Mouse (Mus musculus): ENCODE results near the gene Ldb2.

Ldb2 gene

GRCm38 (mm10) chr5:44799053-44799860, at the start of gene Ldb2:
TSS of gene Ldb2 (minus strand) at chr5:44799680.
- DNase-seq = peak; percentile 46

- peak; percentile 25 for DNase-seq
Measured at GRCm38 (mm10) chr5:44831287-44831686, 31.8 kb upstream of the Ldb2 start.

- DNase-seq = no peak
Measured at GRCm38 (mm10) chr5:44815506-44815905, 16.0 kb upstream of the Ldb2 start.

- no peak for DNase-seq
Measured at GRCm38 (mm10) chr5:44805960-44806359, 6.5 kb upstream of the Ldb2 start.

DNA sequence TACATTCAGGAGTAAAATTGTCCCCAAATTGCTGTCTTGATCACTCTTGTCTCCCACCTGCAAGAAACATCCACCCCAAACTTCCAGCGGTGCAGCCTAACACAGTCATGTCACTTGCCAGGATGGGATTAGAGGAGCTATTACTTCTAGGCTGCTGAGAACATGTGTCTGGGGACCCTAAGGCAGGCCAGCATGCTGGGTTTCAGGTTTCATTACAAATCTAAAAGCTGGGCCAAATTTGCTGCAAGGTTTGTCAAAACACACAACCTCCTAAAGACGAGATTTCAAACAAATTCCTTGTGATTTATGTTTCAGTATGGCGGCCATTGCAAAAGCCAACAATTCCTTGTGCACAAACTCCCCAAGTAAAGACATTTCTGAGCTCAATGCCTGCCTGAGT, 1.6 kb upstream of the Ldb2 start:
- DNase-seq = no peak

- DNase-seq = no peak
Measured at GRCm38 (mm10) chr5:44799861-44800260, 381 bp upstream of the Ldb2 start.

- DNase-seq = no peak
Measured at GRCm38 (mm10) chr5:44798493-44798892, 987 bp downstream of the Ldb2 start.

DNA sequence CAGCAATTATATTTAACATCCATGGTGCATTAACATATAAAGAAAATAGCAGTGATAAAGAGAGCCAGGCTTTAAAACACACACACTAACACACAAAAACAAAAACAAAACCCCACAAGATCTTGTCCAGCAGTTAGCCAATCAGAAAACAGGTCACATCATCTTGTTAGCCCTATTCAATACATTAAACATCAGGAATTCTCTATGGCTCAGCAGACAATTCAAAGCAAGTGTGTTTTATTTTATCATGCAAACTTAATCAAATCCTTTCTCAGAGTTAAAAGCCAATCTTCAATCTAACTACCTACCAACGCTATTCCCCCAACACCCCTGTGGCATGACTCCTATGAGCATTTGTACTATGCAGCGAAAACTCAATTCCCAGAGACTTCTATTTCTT, 1.4 kb downstream of the Ldb2 start:
- DNase-seq = no peak

DNA sequence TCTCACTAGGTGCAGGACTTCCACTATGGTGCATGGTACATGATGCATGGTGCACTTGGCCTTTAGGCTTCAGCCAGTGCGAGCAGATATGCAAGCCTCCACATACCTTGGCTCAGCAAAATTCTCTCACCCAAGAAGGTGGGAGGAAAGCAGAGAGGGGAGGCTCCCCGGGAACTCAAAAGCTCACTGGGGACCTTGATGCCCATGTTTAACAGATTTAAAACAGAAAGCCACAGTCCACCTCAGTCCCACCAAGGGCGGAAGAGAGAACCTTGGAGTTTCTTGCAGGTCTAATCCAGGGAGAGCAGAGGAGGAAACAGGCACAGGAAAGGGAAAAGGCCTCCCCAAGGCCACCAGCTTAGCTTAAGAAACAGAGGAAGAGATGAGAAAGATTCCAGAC, 14.9 kb downstream of the Ldb2 start:
- no peak for DNase-seq

- DNase-seq = no peak
Measured at GRCm38 (mm10) chr5:44779340-44779739, 20.1 kb downstream of the Ldb2 start.

- DNase-seq = no peak
Measured at GRCm38 (mm10) chr5:44768472-44768871, 31.0 kb downstream of the Ldb2 start.

GRCm38 (mm10) chr5:44764911-44765310, 34.6 kb downstream of the Ldb2 start:
- DNase-seq = no peak

GRCm38 (mm10) chr5:44759178-44759577, 40.3 kb downstream of the Ldb2 start:
- no peak for DNase-seq

DNA sequence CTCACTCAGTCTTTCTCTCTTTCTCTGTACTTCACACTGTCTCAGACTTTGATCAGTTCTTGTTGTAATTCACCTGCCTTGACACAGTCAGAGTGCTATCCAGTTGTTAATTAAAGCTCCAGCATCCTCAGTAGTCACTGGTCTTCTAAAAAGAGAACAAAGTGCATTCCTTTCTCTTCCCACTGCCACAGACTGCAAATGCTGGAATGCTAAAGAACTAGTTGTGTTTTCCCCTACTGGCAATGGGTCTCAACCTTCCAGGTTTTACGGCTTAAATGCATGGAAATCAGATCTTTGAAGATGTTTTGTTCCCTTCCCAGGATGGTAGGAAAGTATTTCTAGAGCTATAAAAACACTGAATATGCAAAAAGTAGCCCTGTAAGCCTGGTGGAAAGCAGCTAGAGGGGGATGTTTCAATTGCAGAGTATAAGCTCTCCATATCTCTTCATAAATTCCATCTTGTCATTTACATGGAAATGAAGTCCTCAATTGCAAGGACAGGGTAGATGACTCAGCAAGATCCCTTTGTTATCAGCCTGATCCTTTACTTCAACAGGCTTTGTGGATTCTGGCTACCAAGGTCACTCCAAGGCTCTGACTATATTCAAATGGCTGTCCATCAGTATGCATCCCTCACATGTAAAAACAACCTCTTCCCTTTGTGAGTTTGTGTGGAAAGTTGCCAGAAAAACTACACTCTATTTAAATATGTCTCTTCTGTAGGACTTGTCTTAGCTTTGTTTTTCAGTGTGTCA, 45.1 kb downstream of the Ldb2 start:
- no peak for DNase-seq

GRCm38 (mm10) chr5:44745706-44746105, 53.8 kb downstream of the Ldb2 start:
- no peak for DNase-seq

GRCm38 (mm10) chr5:44736366-44736765, 63.1 kb downstream of the Ldb2 start:
- DNase-seq = no peak

DNA sequence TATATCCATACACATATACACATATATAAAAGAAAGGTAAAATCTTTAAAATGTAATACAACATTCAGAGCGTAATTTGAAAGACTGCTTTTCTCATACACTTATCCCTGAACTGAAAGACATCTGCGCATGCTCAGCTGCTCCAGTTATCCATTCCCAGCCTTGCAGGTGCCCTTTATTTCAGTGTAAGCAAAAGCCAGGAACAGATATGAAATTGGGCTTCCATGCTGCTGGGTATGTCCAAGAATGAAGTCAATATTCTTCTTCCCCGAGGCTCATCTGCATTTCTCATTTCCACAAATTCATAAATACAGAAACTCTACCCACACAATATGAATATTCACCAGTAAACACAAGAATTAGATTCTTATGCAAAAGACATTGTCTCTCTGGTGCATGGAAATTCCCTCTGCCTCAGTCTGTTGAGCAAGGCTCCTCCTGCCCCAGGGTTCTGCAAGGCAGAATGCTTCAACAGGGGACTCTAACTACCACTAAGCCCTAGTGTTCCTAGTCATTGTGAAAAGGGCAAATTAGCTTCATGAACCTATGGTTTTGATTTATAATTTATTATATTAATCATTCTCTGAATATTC, 65.3 kb downstream of the Ldb2 start:
- DNase-seq = no peak

- no peak for DNase-seq
Measured at GRCm38 (mm10) chr5:44729646-44730310, 69.7 kb downstream of the Ldb2 start.

DNA sequence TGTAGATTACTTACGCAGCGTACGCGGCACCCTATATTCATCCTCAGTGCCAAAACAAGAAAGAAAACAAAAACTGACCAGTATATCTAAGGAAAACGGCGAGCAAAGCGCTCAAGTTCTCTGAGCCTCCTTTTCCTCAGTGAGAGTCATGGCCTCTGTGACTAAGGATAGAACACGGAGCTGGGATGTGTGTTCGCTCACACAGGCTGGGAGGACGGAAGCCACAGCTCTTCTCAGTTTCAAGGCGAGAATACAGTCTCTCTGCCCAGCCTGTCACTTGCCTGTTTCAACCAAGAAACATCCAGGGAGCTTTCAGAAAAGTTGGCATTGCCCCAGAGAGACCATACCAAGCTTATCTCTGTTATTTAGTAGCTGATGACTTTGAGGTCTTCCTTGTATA, 71.5 kb downstream of the Ldb2 start:
- DNase-seq = no peak

DNA sequence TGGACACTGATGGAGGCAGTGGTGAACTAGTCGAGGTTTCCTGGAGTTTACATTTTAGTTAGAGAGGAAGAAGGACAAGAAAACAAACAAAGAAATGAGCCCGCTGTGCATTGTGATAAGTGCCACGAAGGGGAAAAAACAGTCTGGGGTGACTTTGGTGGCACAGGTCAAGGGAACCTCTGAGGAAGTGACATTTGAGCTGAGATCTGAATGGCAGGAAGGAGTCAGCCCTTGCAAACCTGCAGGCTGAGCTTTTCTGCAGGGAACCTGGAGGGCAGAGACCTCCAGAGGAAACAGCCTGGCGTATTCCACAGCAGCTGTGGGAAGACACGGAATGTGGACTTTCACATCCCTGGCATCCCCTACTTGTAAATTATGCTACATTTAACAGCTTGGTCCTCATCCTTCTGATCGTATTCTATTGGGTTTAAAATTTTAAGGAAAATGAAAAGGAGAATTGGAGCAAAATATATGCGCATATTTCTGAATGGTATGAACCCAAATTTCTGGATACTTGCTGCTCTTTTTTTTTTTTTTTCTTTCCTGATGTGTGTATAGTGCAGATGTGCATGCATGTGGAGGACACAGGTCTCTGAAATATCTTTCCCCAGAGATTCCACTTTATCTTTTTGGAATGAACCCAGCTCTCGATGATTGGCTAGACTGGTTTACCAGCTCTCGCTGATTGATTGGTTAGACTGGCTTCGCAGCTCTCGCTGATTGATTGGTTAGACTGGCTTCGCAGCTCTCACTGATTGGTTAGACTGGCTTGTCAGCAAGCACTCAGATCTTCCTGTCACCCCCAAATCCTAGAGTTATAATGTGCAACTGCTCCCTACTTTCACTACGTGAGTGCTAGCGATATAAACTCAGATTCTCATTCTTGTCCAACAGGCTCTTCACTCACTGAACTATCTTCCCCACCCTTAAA, 72.7 kb downstream of the Ldb2 start:
- no peak for DNase-seq

GRCm38 (mm10) chr5:44725501-44725900, 74.0 kb downstream of the Ldb2 start:
- no peak for DNase-seq

DNA sequence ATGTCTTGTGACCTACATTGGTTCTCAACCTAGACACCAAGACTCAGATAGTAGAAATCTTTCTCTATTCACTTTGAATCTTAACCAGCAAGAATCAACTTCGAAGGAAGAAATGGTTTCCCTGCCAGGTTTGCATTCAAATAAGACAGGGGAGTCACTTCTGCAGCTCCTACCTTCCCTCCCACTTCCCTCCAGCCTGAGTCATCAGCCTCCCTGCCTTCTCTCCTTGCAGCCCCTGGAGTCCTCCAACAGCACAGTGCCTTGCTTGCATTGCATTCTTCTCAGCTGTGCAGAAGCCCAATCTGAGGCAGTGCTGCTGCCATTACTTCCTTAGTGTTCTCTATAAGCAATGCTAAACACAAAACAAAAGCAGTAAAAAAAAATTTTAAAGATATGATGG, 79.6 kb downstream of the Ldb2 start:
- DNase-seq = no peak

Measured in liver (tissue).